In the genomic region with DNA sequence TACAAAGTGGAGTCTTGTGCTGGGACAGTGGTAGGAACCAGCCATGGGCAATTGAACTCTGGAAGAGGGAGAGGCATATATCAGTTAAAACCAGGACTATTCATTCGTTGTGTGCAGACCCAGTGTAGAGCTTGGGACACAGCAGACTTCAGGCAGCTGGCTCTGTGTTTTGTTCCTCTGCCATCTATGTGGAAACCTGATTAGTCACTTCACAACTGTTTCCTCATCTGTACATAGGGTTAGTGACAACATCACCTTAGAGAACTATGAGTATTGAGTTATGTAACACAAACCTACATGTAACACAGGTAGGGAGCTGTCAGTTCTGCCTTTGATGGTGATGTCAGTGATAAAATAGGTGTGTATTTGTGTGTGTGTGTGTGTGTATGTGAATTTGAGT, we compare ENCODE assay signal across 24 mouse cellular contexts. TPM values are rescaled to one million over a fixed set of nuclear protein-coding genes. Genes with fewer than 3 reads are reported as not detected.
DNase-seq lines count a peak whose midpoint lies in the region; ATAC-seq and TF ChIP-seq lines count a peak whose summit lies in the region.
"Had no signal": no experiment of that assay in that cellular context is flagged by ENCODE, and none has a peak within 500 bp of the region (broad histone marks: within the 10 kb centered on the region; RNA-seq: fewer than 3 reads in every experiment).

No protein-coding gene starts in this region.

- no peak overlapping the region for H3K4me2 ChIP-seq in liver, postnatal 0 days (ENCODE audit: low read depth, low read length)
- no peak overlapping the region for H3K4me2 ChIP-seq in liver, embryonic 11.5 days
- H3K4me2 ChIP-seq in intestine, embryonic 16.5 days (ENCODE audit: low read depth, low read length): no peak overlapping the region
- H3K4me2 ChIP-seq: embryonic facial prominence, embryonic 12.5 days; embryonic facial prominence, embryonic 15.5 days; forebrain, embryonic 12.5 days; forebrain, embryonic 15.5 days; heart, embryonic 11.5 days; hindbrain, embryonic 12.5 days; hindbrain, embryonic 15.5 days had no signal

- H3K9ac ChIP-seq in liver, postnatal 0 days (replicated peaks): no peak overlapping the region
- no peak overlapping the region for H3K9ac ChIP-seq in liver, embryonic 11.5 days (ENCODE audit: low read depth, low read length)
- H3K9ac ChIP-seq in intestine, embryonic 16.5 days (ENCODE audit: low read depth, low read length): no peak overlapping the region
- H3K9ac ChIP-seq: embryonic facial prominence, embryonic 12.5 days; embryonic facial prominence, embryonic 15.5 days; forebrain, embryonic 12.5 days; forebrain, embryonic 15.5 days; hindbrain, embryonic 12.5 days; hindbrain, embryonic 15.5 days had no signal

- ATAC-seq in liver, postnatal 0 days: peak; percentile 63
- ATAC-seq in liver, embryonic 11.5 days (replicated peaks; ENCODE audit: low FRiP score): no peak
- 0 out of 2 replicates have a peak, but pooled peaks have one; percentile 18 for ATAC-seq in common myeloid progenitor, adult 5-6 weeks (replicated peaks; ENCODE audit: low read depth, poor library complexity, severe bottlenecking)
- peak; percentile 83 for ATAC-seq in megakaryocyte progenitor cell, adult 5-6 weeks (replicated peaks; ENCODE audit: poor library complexity)
- ATAC-seq in intestine, embryonic 16.5 days: no peak
- ATAC-seq: forebrain, embryonic 15.5 days; Patski had no signal

- H3K27ac ChIP-seq in liver, postnatal 0 days (ENCODE audit: low read depth): no peak overlapping the region
- H3K27ac ChIP-seq in liver, embryonic 11.5 days (ENCODE audit: low read depth, low read length): no peak overlapping the region
- H3K27ac ChIP-seq in intestine, embryonic 16.5 days (ENCODE audit: low read length): no peak overlapping the region
- H3K27ac ChIP-seq: embryonic facial prominence, embryonic 12.5 days; embryonic facial prominence, embryonic 15.5 days; forebrain, embryonic 12.5 days; forebrain, embryonic 15.5 days; hindbrain, embryonic 12.5 days; hindbrain, embryonic 15.5 days had no signal

- H3K27me3 ChIP-seq in liver, postnatal 0 days (ENCODE audit: insufficient read depth, low read length): no peaks in the 10 kb centered on the region
- H3K27me3 ChIP-seq in liver, embryonic 11.5 days (replicated peaks; ENCODE audit: control insufficient read depth, insufficient read depth, low read length): no peaks in the 10 kb centered on the region
- H3K27me3 ChIP-seq in intestine, embryonic 16.5 days (replicated peaks; ENCODE audit: control insufficient read depth, insufficient read depth, low read length): no peaks in the 10 kb centered on the region
- H3K27me3 ChIP-seq: CH12.LX; embryonic facial prominence, embryonic 12.5 days; embryonic facial prominence, embryonic 15.5 days; forebrain, embryonic 12.5 days; forebrain, embryonic 15.5 days; hindbrain, embryonic 12.5 days; hindbrain, embryonic 15.5 days had no signal

- H3K36me3 ChIP-seq in liver, postnatal 0 days (replicated peaks; ENCODE audit: insufficient read depth, low read length): no peaks in the 10 kb centered on the region
- H3K36me3 ChIP-seq in liver, embryonic 11.5 days (ENCODE audit: control insufficient read depth, insufficient read depth, low read length): no peaks in the 10 kb centered on the region
- H3K36me3 ChIP-seq in intestine, embryonic 16.5 days (ENCODE audit: control insufficient read depth, insufficient read depth, low read length): no peaks in the 10 kb centered on the region
- H3K36me3 ChIP-seq: embryonic facial prominence, embryonic 12.5 days; embryonic facial prominence, embryonic 15.5 days; forebrain, embryonic 12.5 days; forebrain, embryonic 15.5 days; G1E; hindbrain, embryonic 12.5 days; hindbrain, embryonic 15.5 days had no signal

- H3K9me3 ChIP-seq in liver, postnatal 0 days (ENCODE audit: low read length): no peaks in the 10 kb centered on the region
- H3K9me3 ChIP-seq in liver, embryonic 11.5 days (ENCODE audit: control insufficient read depth, low read length): no peaks in the 10 kb centered on the region
- no peaks in the 10 kb centered on the region for H3K9me3 ChIP-seq in intestine, embryonic 16.5 days (ENCODE audit: control insufficient read depth, low read length)
- H3K9me3 ChIP-seq: embryonic facial prominence, embryonic 12.5 days; embryonic facial prominence, embryonic 15.5 days; forebrain, embryonic 12.5 days; forebrain, embryonic 15.5 days; G1E; hindbrain, embryonic 12.5 days; hindbrain, embryonic 15.5 days had no signal

- no peak for TF ChIP-seq CTCF in liver, postnatal 0 days (IDR thresholded peaks at IDR 0.05; ENCODE audit: low read depth)

- no peak overlapping the region for H3K4me3 ChIP-seq in liver, postnatal 0 days (ENCODE audit: low read depth, low read length)
- H3K4me3 ChIP-seq in liver, embryonic 11.5 days (ENCODE audit: low read depth, low read length): no peak overlapping the region
- no peak overlapping the region for H3K4me3 ChIP-seq in intestine, embryonic 16.5 days (ENCODE audit: low read length)
- H3K4me3 ChIP-seq: embryonic facial prominence, embryonic 12.5 days; embryonic facial prominence, embryonic 15.5 days; forebrain, embryonic 12.5 days; forebrain, embryonic 15.5 days; hindbrain, embryonic 12.5 days; hindbrain, embryonic 15.5 days had no signal

- WGBS in liver, postnatal 0 days (ENCODE audit: insufficient replicate concordance): 38% methylated on average over 1 of the region's 1 CpGs
- WGBS in liver, embryonic 11.5 days: 53% methylated on average over 1 of the region's 1 CpGs
- 45% methylated on average over 1 of the region's 1 CpGs for WGBS in intestine, embryonic 16.5 days

- no peaks in the 10 kb centered on the region for H3K4me1 ChIP-seq in liver, postnatal 0 days (ENCODE audit: insufficient read depth)
- H3K4me1 ChIP-seq in liver, embryonic 11.5 days (replicated peaks; ENCODE audit: control insufficient read depth, insufficient read depth, low read length): no peaks in the 10 kb centered on the region
- H3K4me1 ChIP-seq in intestine, embryonic 16.5 days (ENCODE audit: control insufficient read depth, insufficient read depth, low read length): no peaks in the 10 kb centered on the region
- H3K4me1 ChIP-seq: embryonic facial prominence, embryonic 12.5 days; embryonic facial prominence, embryonic 15.5 days; forebrain, embryonic 12.5 days; forebrain, embryonic 15.5 days; hindbrain, embryonic 12.5 days; hindbrain, embryonic 15.5 days had no signal

- no peak for DNase-seq in liver, postnatal 0 days
- no peak for DNase-seq in liver, embryonic 11.5 days (ENCODE audit: low spot score)
- no peak for DNase-seq in cerebellum, postnatal 14 days
- DNase-seq: adrenal gland, adult 2 months; adrenal gland, postnatal 14 days; B cell, adult 2 months; cerebellum, adult 11-12 months; cerebellum, adult 8-10 months; cerebellum, postnatal 10 days; gastrocnemius, postnatal 25 days had no signal

- no peak for TF ChIP-seq EP300 in liver, postnatal 0 days (IDR thresholded peaks at IDR 0.05; ENCODE audit: low read depth)

RNA-seq across cellular contexts. Expression of a gene that starts 19.6 kb away (rescaled TPM):
- 0.08 and 0.19 TPM in 2 replicates for polyA plus RNA-seq in liver, postnatal 0 days (2015; fragmentation: Nextera tagmentation; extraction: Ambion mirVana)
- polyA plus RNA-seq in liver, embryonic 11.5 days (2014; fragmentation: Nextera tagmentation; extraction: Ambion mirVana): 0.09 and 0.27 TPM in 2 replicates
- total RNA-seq in common myeloid progenitor, adult 5-6 weeks (2017): 3.7 and 4.7 TPM in 2 replicates
- total RNA-seq in megakaryocyte progenitor cell, adult 5-6 weeks (2015): 4.9 and 5.0 TPM in 2 replicates
- 7.5 and 7.7 TPM in 2 replicates for total RNA-seq in megakaryocyte progenitor cell, adult 5-6 weeks (2017)
- polyA plus RNA-seq in intestine, embryonic 16.5 days (2015; fragmentation: Nextera tagmentation; extraction: Ambion mirVana): 0.17 and 0.20 TPM in 2 replicates
- polyA plus RNA-seq: adrenal gland, adult 2 months; brain, embryonic 14.5 days; forebrain, embryonic 15.5 days; G1E; heart, embryonic 11.5 days; hindbrain, embryonic 12.5 days; hindbrain, embryonic 15.5 days; Patski had no signal

Comparison
In these comparisons a context has a peak if more than half of its experiments do, and no peak if none do; other contexts are left out.
1. ATAC-seq: peak in liver, postnatal 0 days (single experiment), common myeloid progenitor, adult 5-6 weeks (single experiment) and megakaryocyte progenitor cell, adult 5-6 weeks (single experiment); none in liver, embryonic 11.5 days (single experiment) and intestine, embryonic 16.5 days (single experiment).